Mouse (Mus musculus): ENCODE measurements around the gene Syap1.
"Not testable (repeated sequence)": the region's sequence is repeated elsewhere in the genome, so short reads cannot be mapped to it uniquely, and the experiment has no call there.

The Syap1 gene

DNA sequence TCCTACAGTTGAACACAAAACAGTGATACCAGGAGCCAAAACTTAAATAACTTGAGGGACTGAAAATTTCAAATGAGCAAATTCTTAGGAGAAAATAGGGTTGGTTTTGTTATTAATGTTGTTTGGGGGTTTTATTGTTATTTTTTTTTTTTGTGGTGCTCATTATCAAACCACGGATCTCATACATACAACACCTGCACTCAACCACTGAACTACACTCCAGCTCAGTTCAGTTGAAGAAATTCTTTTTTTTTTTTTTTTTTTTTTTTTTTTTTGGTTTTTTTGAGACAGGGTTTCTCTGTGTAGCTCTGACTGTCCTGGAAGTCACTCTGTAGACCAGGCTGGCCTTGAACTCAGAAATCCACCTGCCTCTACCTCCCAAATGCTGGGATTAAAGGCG lies 57.9 kb downstream of the Syap1 start:
- not testable (repeated sequence) for DNase-seq (ENCODE audit: extremely low spot score)

DNA sequence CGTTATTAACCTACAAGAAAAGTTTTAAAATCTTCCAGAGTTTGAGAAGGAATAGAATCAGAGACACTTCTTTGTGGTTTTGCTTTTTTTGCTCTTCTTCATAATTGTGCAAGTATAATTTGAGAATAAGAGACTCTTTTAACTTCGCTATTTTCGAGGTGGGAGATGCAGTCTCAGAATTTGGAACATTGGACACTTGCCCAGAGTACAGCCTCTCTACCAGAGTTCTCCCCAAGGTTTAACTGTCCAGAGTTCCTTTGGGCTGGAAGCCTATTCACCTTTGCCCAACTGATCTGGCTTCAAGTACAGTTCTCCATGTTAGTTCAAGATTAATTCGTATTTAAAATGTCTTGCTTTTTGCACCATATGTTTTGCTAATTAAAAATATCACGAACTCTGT lies 58.5 kb downstream of the Syap1 start:
- DNase-seq (ENCODE audit: extremely low spot score): no peak

DNA sequence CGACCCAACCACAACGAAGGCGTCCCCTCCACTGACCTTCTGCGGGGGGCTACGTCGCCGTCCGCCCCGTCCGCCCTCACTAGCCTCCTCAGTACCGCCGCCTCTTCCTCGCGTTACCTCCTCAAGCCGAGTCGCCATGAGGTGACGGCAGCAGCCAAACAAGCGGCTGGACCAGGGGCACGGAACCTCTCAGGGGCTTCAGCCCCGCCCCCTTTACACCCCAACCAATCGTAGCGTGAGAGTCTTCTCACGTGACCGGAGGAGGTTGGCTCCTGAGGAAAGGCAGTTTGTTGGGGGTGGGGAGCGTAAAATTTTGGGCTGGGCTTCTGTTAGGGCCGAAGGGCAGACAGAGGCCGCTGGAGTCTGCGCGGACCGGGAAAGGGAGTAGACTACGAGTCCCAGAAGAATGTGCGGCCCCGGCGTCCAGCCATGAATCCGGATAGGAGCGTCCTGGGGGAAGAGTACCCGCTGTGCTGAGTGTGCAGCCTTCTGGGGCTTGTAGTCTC lies 59.0 kb downstream of the Syap1 start, which contains the start of gene Txlng:
TSS of gene Txlng (minus strand) at position 252 of the 506 bp plus-strand sequence.
- peak; percentile 89 for DNase-seq (ENCODE audit: extremely low spot score)

DNA sequence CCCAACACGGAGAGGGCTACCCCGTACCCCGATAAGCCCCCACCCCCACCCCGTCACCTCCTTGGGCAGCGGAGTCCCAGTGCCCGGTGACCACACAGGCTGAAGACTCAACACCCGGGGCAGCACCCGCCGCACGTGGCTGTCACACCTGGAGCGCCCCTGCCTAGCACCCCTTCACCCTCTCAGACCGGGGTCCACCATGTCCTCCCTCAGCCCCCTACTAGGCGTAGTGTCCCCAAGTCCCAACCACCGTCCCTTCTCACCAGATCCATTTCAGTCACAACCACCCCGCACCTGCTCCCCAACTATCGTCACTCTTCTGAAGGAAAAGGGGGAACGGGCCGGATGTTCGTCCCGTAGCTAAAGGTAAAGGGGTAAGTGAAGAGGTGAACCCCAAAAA lies 59.5 kb downstream of the Syap1 start:
- no peak for DNase-seq (ENCODE audit: extremely low spot score)

DNA sequence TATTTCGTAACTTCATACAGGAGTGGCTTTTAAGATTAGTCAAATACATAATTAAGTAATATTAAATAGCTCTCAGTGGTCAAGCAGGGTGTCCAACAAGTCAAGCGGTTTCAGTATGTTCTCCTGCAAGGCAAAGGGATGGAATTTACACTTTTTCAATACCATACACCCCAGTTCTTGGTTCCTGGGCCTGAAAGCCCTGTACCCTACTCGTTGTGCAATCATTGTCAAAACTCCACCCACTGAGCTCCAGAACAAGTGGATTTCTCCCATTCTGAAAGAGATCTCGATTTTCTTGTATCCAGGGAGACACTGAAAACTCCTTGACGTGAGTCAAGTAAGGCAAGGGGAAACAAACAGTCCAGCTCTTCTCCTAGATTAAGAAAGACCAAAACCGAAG lies 60.2 kb downstream of the Syap1 start:
- no peak for DNase-seq (ENCODE audit: extremely low spot score)
